18 mouse cellular contexts compared by ENCODE assay signal in the genomic region with DNA sequence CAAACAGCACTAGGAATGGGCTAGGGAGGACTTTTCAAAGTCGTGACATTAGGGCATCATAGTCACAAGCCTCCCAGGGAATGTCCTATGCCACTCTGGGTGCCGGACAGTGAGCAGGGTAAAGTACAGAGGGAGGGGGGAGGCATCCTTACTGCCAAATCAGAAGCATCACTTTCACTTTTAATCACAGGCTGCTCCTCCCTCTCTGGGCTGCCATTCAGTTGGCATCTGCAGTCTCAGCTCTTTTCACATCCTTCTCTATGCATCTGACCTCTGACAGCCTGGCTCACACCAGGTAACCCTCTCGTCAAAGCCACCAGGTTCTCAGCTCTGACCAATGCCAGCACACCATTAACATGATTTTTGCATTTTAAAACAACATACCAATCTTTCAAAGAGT.
"Had no signal": no experiment of that assay in that cellular context is flagged by ENCODE, and none has a peak within 500 bp of the region (broad histone marks: within the 10 kb centered on the region; RNA-seq: fewer than 3 reads in every experiment).

No protein-coding gene starts in this region.

- ATAC-seq: liver, embryonic 12.5 days; midbrain, embryonic 16.5 days had no signal

- DNase-seq: kidney, adult 18-20 months; kidney, postnatal 10 days; layer of hippocampus, postnatal 36 days; lung, adult 18-20 months; lung, postnatal 10 days; lung, postnatal 4 days; thymus, adult 2 months; thymus, postnatal 14 days; thymus, postnatal 4 days had no signal

- H3K27ac ChIP-seq: left cerebral cortex, adult 2 months; liver, embryonic 12.5 days; liver, embryonic 15.5 days; lung, embryonic 15.5 days; midbrain, embryonic 12.5 days; neural tube, embryonic 13.5 days; stomach, postnatal 0 days had no signal

- H3K9ac ChIP-seq: liver, embryonic 12.5 days; liver, embryonic 15.5 days; lung, embryonic 15.5 days; midbrain, embryonic 12.5 days; neural tube, embryonic 13.5 days had no signal

- H3K27me3 ChIP-seq: liver, embryonic 12.5 days; liver, embryonic 15.5 days; lung, embryonic 15.5 days; midbrain, embryonic 12.5 days; neural tube, embryonic 13.5 days had no signal

- H3K36me3 ChIP-seq: liver, embryonic 12.5 days; liver, embryonic 15.5 days; lung, embryonic 15.5 days; midbrain, embryonic 12.5 days; neural tube, embryonic 13.5 days had no signal

- H3K4me2 ChIP-seq: liver, embryonic 12.5 days; liver, embryonic 15.5 days; lung, embryonic 15.5 days; midbrain, embryonic 12.5 days; neural tube, embryonic 13.5 days had no signal

- H3K4me3 ChIP-seq: left cerebral cortex, adult 2 months; liver, embryonic 12.5 days; liver, embryonic 15.5 days; lung, embryonic 15.5 days; midbrain, embryonic 12.5 days; myocyte; neural tube, embryonic 13.5 days had no signal

- H3K4me1 ChIP-seq: liver, embryonic 15.5 days had no signal

- H3K9me3 ChIP-seq: liver, embryonic 12.5 days; liver, embryonic 15.5 days; lung, embryonic 15.5 days; midbrain, embryonic 12.5 days; neural tube, embryonic 13.5 days had no signal
